Mouse (Mus musculus) forebrain, embryonic 12.5 days (tissue): ENCODE results near the gene Ovgp1. TPM values are rescaled to one million over a fixed set of nuclear protein-coding genes. Genes with fewer than 3 reads are reported as not detected.
A peak's percentile ranks its signal among the peaks of the same experiment; 100 is the strongest.
"Not testable (repeated sequence)": the region's sequence is repeated elsewhere in the genome, so short reads cannot be mapped to it uniquely, and the experiment has no call there.

Experiments used
- ATAC-seq: fragments of 200-750 bp; cut with Nextera tagmentation; 2 replicates; pipeline ENCODE4 v1.8.0; 2017; ENCODE audit warnings: moderate TSS enrichment; ENCODE audit not compliant: low FRiP score
- H3K27ac ChIP-seq: fragments of 300-500 bp; sonication (generic); 2 replicates; pipeline ENCODE4 v1.5.1; 2016; ENCODE audit warnings: mild to moderate bottlenecking
- H3K27me3 ChIP-seq: fragments of 300-500 bp; sonication (generic); 2 replicates; pipeline ENCODE4 v1.6.1; 2016; ENCODE audit warnings: mild to moderate bottlenecking
- H3K36me3 ChIP-seq: fragments of 300-500 bp; sonication (generic); replicated peaks from 2 replicates; pipeline ENCODE4 v1.6.1; 2016; ENCODE audit warnings: mild to moderate bottlenecking
- H3K4me1 ChIP-seq: fragments of 300-500 bp; sonication (generic); 2 replicates; pipeline ENCODE4 v1.6.1; 2016
- H3K4me2 ChIP-seq: fragments of 300-500 bp; sonication (generic); 2 replicates; pipeline ENCODE4 v1.6.1; 2016; ENCODE audit warnings: mild to moderate bottlenecking, moderate library complexity
- H3K4me3 ChIP-seq: fragments of 300-500 bp; sonication (generic); replicated peaks from 2 replicates; pipeline ENCODE4 v1.5.1; 2016; ENCODE audit warnings: mild to moderate bottlenecking
- H3K9ac ChIP-seq: fragments of 300-500 bp; sonication (generic); 2 replicates; pipeline ENCODE4 v1.6.1; 2016; ENCODE audit warnings: mild to moderate bottlenecking
- H3K9me3 ChIP-seq: fragments of 300-500 bp; sonication (generic); 2 replicates; pipeline ENCODE4 v1.6.1; 2016
- WGBS: fragments of 180-500 bp; shearing (Covaris S2); methylation state at CpG from one replicate; pipeline ENCODE4 v1.1.7; 2016; 5-methylcytosine and 5-hydroxymethylcytosine counted together
- polyA plus RNA-seq: library from polyadenylated mRNA; unstranded; fragments of >200 nt; fragmentation: Nextera tagmentation; extraction: Ambion mirVana; gene quantifications from 2 replicates; pipeline ENCODE4 v1.2.1, GENCODE M21; 2016

Ovgp1 gene
- polyA plus RNA-seq, 1 experiment from 2014 or later = 3.8 TPM

DNA sequence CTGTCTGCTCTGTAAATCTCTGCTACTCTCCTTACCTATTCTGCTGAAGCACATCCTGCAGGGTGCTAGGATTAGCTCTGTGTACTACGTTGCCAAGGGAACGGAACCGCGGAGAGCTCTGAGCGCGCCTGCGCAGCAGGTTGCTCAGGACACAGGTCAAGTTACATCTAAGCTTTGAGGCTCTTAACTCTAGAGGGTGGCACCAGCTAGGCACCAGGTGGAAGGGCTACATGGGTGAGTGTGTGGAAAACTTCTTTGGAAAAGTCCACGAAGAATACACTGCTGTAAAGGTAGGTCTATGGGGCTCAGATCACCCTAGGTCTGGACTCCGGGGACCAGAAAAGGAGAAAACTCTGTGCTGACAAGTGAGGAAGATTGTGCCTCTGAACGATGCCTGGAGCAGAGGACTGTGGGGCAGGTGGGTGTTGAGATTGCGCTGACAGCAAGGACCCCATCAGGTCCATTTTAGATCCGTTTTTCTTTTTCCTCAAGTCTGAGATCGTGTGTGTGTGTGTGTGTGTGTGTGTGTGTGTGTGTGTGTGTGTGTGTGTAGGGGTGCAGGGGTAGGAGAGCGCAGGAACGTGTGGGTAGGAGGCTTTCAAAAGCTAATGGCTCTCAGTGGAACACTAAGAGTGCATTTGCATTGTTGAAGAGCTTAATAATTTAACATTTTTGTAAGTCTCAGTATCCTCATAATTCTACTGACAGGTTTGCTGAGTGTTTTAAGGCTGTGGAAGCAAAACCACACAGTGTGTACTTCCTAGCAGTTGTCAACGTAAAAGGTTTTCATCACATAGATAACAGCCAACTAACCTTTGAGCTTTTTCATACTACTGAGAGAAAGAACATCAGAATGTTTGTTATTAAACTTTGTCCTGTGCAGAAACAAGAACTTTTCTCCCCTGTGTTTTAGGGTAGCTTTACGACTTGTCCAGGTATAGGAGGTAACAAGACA lies 28.2 kb downstream of the Ovgp1 start:
- no peak overlapping the region for H3K27ac ChIP-seq
- H3K4me2 ChIP-seq = peak overlapping the region; percentile 52
- peaks cover 10% of the 10 kb centered on the region for H3K4me1 ChIP-seq
- H3K4me3 ChIP-seq = peak overlapping the region; percentile 25
- 0 out of 2 replicates have a peak, but pooled peaks cover 3% of the 10 kb centered on the region for H3K27me3 ChIP-seq
- no peaks in the 10 kb centered on the region for H3K36me3 ChIP-seq
- H3K9ac ChIP-seq = no peak overlapping the region
- ATAC-seq = peak; percentile 91
- H3K9me3 ChIP-seq = no peaks in the 10 kb centered on the region
- 20% methylated on average over 17 of the region's 17 CpGs for WGBS

- H3K9me3 ChIP-seq, H3K9ac ChIP-seq, H3K27ac ChIP-seq, ATAC-seq, H3K4me3 ChIP-seq, H3K4me2 ChIP-seq, H3K27me3 ChIP-seq, H3K36me3 ChIP-seq, H3K4me1 ChIP-seq: not testable (repeated sequence)
- WGBS = 72% methylated on average over 10 of the region's 10 CpGs
These were observed 29.8 kb downstream of the Ovgp1 start for GRCm38 (mm10) chr3:106003360-106003759.

DNA sequence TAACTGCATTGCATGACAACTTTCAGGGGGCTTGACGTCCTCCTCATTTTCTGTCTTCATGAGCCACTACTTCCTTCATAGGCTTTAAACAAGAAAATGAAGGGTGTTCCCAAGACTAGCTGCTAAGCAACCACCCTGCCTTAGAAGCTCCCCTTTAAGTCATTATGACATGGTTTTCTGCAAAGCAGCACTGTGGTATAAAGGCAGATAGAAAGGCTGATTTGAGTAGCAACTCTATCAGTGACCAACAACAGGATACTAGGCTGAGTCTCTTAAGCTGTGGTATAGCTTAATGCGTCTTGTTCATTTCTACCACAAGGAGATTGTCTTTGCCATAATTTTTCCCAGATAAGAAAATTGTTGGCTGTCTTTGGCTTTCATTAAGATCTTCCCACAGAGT lies 41.0 kb downstream of the Ovgp1 start, which contains the start of gene Pifo:
Gene Pifo (minus strand): TSS at position 101 of the 400 bp plus-strand sequence.
- Histone ChIP-seq H3K4me3 (no peak within 1 kb of the TSS), H3K27ac (no peak within 1 kb of the TSS), H3K9me3 (no peaks in the 10 kb centered on the region), H3K9ac (no peak within 1 kb of the TSS), H3K36me3 (no peaks in the 10 kb centered on the region), H3K4me2 (no peak within 1 kb of the TSS), H3K4me1 (no peaks in the 10 kb centered on the region), H3K27me3 (no peaks in the 10 kb centered on the region)
- ATAC-seq = no peak
- WGBS = 85% methylated on average over 2 of the region's 2 CpGs

DNA sequence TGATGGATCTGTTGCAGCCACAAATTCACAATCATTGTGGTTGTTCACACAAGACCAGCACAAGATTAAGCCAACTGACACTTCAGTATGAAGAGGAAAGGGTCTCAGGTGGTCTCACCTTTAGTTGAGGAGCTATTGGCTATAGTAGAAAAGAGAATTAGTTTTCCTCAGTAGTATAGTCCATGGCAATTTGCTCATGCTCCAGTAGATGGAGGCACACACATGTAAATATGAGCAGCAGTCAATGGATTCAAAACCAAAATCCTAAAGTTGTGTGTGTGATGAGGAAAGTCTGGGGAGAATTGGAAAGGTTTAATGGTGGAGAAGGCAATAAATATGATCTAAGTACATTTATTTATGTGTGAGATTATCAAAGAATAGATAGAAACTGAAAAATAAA lies 48.3 kb downstream of the Ovgp1 start:
- no peak overlapping the region for H3K9ac ChIP-seq

DNA sequence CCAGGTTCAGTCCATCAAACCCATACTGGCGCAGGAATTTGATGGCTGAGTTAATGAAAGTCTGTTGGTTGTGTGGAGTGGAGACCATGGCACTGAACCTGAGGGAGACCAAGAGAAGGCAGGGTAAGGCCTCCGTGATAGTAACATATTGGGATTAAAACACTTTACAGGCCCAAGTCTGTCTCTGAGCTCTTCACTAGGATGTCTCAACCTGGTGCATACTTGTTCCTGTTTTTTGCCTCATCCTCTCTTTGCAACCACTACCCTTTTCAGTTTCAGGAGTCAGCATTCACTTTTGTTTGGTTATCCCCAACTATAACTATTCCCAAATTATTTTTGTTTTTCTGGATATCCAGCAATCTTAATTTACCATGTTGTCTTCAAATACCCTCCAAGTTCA lies 50.6 kb downstream of the Ovgp1 start:
- Histone ChIP-seq H3K4me2 (no peak overlapping the region), H3K9me3 (no peaks in the 10 kb centered on the region)
- no peak for ATAC-seq

More for the DNA sequence above, 48.3 kb downstream of the Ovgp1 start:
- H3K36me3 ChIP-seq = no peaks in the 10 kb centered on the region
- no peaks in the 10 kb centered on the region for H3K27me3 ChIP-seq
- H3K4me2 ChIP-seq = no peak overlapping the region
- no peaks in the 10 kb centered on the region for H3K9me3 ChIP-seq
- no peak overlapping the region for H3K4me3 ChIP-seq
- no peaks in the 10 kb centered on the region for H3K4me1 ChIP-seq
- H3K27ac ChIP-seq = no peak overlapping the region
- no peak for ATAC-seq

GRCm38 (mm10) chr3:106032781-106033180 lies 59.3 kb downstream of the Ovgp1 start, which contains the start of gene Chil5:
TSS of gene Chil5 (minus strand) at chr3:106032814.
- Histone ChIP-seq H3K27me3 (no peaks in the 10 kb centered on the region), H3K4me1 (no peaks in the 10 kb centered on the region), H3K27ac (no peak within 1 kb of the TSS), H3K4me2 (no peak within 1 kb of the TSS), H3K4me3 (no peak within 1 kb of the TSS), H3K9ac (no peak within 1 kb of the TSS), H3K36me3 (no peaks in the 10 kb centered on the region), H3K9me3 (no peaks in the 10 kb centered on the region)
- 94% methylated on average over 1 of the region's 1 CpGs for WGBS
- no peak for ATAC-seq

More for the DNA sequence above, 50.6 kb downstream of the Ovgp1 start:
- no peak overlapping the region for H3K27ac ChIP-seq
- H3K4me3 ChIP-seq = no peak overlapping the region
- H3K4me1 ChIP-seq = no peaks in the 10 kb centered on the region
- 87% methylated on average over 2 of the region's 2 CpGs for WGBS
- no peak overlapping the region for H3K9ac ChIP-seq
- H3K36me3 ChIP-seq = no peaks in the 10 kb centered on the region
- H3K27me3 ChIP-seq = no peaks in the 10 kb centered on the region

Other genes starting within 250 kb of the Ovgp1 start
- 71.0 and 81.6 TPM in 2 replicates for gene Rap1a, start 172.4 kb upstream of the Ovgp1 start, polyA plus RNA-seq
- gene Adora3, start 102.9 kb upstream of the Ovgp1 start, polyA plus RNA-seq = 0.15 TPM in 1 of 2 replicates, not detected in the other
- gene Tmigd3, start 102.8 kb upstream of the Ovgp1 start, polyA plus RNA-seq = not detected in 2 replicates
- 0.14 and 0.45 TPM in 2 replicates for gene I830077J02Rik, start 41.0 kb upstream of the Ovgp1 start, polyA plus RNA-seq
- gene Wdr77, start 14.3 kb upstream of the Ovgp1 start, polyA plus RNA-seq = 121 and 129 TPM in 2 replicates
- 455 and 468 TPM in 2 replicates for gene Atp5f1, start 13.6 kb upstream of the Ovgp1 start, polyA plus RNA-seq
- 0.91 and 3.1 TPM in 2 replicates for gene Pifo, start 40.9 kb downstream of the Ovgp1 start, polyA plus RNA-seq
- gene Chil5, start 59.1 kb downstream of the Ovgp1 start, polyA plus RNA-seq = not detected in 2 replicates
- 0.36 TPM in 1 of 2 replicates, not detected in the other for gene Chia1, start 139.5 kb downstream of the Ovgp1 start, polyA plus RNA-seq
- gene Chil3, start 193.9 kb downstream of the Ovgp1 start, polyA plus RNA-seq = not detected in 2 replicates
- not detected in 2 replicates for gene Chil4, start 245.8 kb downstream of the Ovgp1 start, polyA plus RNA-seq